Mouse (Mus musculus) lung, postnatal 25 days (tissue): ENCODE measurements around the gene Otop2.

ENCODE experiments used
- DNase-seq: peaks from one replicate; pipeline ENCODE4 v3.0.0; 2022; ENCODE audit warnings: low spot score

Otop2 gene

DNA sequence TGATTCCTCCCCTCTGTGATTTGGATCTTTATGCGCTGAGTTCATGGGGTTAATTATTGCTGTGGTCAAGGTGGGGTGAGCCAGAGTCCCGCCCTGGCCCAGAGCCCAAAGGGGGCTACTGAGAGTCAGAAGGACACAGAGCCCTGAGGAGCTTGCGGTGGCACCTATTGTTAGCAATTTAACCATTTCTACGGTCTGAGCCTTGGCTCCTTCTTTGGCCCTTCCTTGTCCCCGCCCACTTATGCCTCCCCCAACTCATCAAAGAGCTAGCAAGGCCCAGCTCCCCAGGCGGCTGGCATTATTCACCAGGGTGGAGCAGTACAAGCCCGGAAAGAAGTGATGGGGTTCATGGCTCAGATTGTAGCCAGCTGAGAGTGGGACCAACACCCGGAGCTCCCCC lies at the start of gene Otop2:
TSS of gene Otop2 (plus strand) at position 301 of the 400 bp plus-strand sequence.
- DNase-seq = no peak

DNA sequence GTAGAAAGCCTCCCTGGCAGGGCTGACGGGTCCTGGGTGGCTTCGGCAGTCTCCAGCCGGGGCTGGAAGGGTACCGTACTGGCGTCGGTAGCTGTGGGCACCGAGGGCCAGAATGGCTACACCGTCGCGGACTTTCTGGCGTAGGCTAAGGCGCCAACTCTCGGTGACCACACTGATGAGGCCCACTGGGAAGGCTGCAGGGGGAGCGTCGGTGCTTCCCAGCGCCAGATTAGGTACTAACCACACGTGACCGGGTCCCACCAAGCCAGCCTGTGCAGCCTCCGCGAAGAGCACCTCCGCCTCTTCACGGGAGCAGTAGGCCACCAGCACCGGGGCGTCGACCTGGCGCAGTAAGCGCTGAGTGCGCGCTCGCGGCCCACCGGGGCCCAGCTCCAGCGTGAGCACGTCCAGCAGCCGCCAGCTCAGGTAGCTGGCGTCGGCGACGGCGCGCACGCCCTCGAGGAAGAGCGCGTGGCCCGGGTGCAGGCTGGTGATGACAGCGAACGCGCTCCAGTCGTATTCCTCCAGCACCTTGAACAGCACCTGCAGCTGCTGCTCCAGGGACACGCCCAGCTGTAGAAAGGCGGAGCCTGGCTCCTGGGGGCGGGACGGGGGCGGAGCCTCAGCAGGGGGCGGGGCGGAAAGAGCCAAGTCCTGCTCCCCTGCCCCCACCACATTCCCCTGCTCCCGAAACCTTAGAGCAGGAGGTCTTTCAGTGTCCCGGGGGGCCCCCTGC lies 49.0 kb upstream of the Otop2 start:
- no peak for DNase-seq

DNA sequence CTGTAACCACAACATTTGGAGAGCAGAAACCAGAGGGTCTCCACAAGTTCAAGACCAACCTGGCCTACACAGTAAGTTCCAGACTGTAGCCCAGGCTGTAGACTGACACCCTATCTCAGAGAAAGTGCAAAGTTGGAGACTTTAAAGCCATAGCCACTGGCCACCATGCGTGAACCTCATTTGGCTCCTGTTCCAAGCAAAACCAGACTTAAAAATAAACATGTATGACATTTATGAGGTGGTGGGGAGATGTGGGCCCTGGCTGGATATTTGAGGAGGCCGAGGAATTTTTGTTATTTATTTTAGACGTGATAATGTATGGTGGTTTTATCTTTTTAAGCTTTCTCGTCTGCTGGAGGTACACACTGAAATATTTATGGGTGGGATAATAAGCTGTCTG lies 47.8 kb upstream of the Otop2 start:
- no peak for DNase-seq

DNA sequence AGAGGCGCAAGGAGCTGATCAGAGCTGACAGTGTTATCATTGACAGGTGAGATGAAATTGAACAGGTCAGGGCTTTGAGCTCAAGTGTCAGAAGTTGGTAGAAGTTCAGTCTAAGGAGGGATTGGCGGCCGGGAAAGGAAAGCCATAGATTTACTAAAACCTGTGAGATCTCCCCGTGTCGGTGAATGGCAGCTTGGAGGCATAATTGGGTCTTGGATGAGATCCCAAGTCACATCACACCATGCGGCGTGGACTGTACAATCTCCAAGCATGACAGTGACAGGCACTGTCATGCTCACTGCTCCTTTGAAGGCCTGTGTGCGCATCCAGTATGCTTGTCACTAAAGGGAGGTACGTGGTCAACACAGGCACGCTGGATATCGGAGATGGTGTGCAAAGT lies 44.0 kb upstream of the Otop2 start:
- DNase-seq = no peak

DNA sequence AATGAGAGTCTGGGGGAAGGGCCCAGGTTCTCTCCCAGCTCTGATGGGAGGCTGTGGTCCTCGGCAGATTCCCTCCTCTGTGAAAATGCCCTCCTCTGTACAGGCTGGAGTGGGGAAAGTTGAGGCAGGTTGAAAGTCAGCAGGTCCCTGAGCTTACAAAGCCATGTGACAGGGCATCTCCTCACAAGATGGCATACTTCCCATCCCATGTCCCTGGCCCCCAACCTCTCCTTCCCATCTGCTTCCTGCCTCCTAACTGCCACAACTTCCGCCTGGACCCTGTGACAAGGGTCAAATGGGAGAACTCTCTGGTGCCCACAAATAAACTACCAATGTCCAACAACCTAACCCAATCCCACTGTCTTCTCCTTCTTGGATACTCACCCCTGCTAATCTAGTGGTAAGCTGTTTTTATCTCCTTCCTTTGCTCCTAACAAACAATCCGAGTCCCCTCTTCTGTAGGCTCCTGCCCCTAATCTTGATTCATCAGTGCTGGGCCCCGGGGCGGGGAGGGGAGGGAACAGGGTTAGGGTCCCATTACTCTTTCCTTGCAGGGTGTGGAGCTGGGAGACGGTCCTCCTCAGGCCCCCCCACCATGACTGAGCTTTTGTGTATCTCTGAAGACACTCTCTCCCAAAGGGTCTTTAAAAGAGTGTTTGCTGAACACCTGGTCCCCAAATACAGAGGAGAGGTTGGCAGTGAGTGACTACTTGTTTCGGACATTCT lies 42.7 kb upstream of the Otop2 start:
- no peak for DNase-seq

DNA sequence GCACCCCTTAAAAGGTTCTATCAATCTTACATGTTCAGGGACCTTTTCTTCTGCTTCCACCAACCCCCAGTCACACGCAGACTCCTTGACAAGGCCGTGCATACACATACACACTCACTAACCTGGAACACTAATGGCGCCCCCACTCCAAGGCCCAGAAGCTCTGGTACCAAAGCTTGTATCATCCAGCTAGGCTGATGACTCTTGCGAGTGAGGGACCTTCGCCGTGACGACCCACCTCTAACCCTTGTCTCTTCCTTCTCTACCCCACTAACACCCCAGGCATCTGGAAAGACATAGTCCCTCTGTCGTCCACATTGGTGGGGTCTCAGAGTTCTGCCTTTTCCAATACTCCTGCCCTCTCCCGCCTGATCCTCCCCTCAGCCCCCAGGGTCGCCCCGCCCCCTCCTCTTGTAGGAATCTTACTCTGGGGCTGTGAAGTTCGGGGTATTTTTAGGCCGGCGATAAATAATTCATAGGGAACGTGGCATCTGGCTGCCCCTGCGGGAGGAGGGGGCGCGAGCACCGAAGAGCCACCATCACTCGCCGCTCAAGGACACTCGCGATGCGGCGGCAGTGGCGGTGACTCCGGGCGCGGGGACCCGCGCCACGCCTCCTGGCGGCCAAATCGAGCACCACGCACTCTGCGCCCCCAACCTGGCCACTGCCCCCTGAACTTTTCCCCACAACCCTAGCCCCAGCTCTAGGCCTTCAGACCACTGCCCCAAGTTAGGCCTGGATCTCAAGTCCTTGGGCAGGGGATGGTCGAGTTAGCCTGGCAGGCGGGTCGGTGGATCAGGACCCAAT lies 41.9 kb upstream of the Otop2 start:
- DNase-seq = no peak

DNA sequence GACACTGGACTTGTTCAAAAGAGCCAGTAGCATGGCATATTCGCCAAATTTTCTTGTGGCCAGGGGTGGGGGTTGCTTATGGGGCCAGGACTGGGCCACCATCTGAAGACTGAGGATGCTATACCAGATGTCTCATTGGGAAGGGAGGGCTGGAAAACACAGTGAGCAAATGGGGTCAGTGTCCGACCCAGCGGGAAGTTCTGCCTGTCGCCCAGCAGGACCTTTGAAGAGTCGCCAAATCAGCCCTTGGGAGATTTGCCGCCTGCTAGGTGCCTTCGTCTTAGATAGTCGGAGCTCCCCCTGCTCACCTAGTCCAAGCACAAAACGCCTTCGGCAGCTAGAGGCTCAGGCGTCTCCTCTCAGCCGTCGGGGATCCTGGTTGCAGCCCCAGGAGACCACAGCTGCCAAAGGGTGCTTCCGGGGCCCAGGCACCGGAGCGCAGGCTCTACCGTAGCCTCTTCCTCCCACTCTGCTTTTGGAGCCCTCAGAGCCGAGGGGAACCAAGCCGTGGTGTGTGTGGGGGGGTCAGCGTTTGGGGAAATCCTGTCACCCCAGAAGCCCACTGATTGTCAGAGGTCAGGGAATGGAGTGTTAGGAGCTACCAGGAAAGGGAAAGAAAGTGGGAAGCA lies 41.1 kb upstream of the Otop2 start:
- DNase-seq = no peak

DNA sequence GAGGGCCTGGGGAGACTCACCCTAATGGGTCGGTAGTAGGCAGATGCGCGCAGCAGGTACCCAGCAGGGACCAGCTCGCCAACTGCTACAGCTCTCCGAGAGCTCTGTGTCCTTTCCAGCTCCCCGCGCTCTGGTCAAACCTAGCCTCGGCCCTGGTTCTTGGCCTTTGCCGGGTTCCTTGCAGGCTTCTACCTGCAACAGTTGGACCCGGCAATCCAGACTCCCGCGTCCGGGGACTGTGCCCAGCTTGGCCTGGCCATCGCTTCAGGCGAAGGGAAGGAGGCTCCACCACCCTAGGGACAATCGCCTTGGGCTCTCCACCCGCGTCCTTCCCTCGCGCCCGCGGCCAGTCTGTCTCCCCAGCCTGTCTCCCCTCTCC lies 40.6 kb upstream of the Otop2 start:
- DNase-seq = no peak

DNA sequence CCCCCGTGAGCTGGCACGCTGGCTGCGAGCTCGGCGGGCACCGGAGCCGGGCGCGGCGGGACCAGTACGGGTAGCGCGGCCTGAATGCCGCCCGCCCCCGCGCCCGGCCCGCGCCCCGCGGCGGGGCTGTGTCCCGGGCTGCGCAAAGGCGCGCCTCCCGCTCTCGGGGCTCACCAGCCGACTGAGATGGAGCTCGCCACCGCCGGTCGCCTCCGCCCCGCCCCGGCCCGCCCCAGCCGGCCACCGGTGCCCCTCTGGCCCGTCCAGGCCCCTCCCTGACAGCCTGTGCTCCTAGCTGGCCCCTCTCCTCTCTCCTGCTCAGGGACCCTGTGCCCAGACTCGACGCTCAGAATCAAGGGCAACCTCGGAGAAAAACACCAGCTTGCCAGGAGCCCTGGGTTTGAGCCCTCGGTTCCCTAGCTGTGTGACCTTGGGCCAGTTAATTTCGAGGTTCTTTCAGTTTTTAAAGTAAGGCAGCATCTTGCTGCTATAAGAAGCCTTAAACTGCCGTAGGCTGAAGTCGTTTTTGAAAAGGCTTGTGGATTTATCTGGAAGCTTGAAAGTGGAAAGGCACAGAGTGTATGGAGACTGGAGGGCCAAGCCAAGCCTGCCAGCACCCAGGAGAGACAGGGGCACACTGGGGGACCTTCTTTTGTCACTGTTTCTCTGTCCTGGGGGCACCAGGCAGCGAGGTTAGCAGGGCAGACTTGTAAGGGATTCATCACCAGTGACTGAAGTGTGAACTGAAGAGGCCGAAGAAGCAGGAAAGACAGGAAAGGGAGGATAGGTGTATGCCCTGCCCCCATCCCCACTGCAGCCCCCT lies 39.7 kb upstream of the Otop2 start, which contains the start of gene Grin2c:
TSS of gene Grin2c (minus strand) at position 183 of the 823 bp plus-strand sequence.
- no peak for DNase-seq

DNA sequence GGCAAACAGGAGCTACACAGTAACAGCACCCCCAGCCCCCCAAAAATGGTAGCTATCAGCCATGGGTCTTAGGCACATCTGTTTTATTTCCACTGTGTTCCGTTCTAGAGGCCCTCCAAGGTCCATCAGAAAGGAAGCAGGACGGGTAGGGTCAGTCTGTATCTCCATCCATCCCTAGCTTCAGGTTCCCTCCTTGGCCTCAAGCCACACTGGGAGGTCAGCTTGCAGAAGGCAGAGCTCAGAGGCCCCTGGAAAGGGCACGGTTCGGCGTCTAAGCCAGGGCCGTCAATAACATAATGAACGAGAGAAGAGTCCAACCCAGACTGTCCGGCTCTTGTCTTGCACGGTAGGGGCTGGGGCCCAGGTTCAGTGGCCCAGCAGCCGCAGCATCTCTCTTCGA lies 39.0 kb upstream of the Otop2 start:
- DNase-seq = no peak

DNA sequence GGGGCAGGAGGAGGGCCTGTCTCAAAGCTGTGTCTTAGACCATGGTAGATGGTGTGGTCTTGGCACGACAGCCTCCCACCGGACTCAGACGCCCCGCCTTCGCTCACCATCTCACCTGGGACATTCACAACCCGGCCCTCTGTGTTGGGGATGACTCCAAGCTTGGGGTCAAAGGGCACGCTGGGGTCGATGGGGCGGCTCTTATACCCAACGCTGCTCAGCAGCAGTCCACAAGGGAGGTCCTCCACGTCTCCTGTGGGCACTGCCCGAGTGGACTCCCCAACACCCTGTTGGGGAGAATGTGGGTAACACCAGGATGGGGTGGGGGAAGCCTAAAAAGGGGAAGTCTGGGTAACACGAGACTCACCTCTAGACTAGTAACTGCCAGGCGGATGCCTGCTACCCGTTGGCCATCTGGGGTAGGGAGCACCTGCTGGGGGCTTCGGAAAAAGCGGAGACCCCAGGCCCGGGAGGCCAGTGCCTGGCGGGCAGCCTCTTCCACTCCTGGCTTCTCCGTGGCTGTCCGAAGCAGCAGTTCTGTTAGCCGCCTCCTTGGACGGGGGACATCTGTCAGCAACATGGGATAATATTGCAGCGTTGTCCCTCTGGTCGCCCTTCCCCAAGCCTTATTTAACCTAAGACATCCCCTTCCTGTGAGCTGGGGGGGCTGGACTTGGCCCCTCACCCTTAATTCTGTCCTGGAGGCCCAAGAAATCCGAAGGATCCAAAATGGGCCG lies 37.5 kb upstream of the Otop2 start:
- no peak for DNase-seq

DNA sequence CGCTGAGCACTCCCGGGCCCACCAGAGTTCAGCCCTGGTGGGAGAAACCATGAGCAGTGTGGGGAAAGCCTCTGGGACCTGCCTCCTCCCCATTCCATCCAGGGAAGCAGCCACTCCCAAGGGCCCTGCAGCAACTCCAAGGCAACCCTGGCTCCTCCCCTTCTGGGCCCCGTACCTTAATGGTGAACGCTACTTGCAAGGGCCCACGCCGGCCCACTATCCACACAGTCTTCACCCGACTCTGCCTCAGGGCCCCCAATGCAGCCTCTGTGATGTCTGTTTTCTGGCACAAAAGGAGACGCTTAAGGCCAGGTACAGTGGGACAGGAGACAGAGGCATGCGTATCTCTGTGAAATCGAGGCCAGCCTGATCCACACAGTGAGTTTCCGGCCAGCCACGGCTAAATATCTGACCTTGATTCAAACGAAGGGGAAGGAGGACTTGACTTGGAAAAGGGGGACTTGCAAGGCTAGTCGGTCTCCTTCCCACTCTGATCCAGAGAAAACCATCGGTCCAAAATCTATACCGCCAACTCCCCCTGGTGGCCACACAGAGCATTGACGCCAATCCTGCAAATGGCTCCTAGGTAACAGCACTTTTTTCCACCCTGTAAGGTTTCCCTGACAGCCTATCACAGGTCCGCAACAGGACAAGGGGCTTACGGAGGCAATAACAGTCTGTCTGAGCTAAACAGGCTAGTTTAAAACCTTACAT lies 36.7 kb upstream of the Otop2 start:
- DNase-seq = peak; percentile 76

DNA sequence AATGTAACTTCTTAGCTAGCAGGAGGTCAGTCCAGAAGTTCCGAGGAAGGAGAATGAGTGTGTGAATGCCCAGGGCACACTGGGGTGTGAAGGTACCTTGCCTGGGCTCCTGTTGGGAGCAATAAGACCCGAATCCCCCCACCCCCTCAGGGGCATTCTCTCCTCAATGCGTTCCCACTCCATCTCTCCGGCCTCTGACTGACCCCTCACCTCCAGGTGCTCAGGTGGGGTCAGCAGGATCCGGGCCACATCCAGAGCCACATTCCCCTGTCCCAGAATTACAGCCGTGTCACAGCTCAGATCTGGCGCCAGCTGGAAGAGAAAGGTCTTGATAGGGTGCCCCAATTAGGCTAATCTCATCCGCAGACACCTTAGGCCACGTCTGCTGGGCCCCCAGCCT lies 35.9 kb upstream of the Otop2 start:
- DNase-seq = no peak

DNA sequence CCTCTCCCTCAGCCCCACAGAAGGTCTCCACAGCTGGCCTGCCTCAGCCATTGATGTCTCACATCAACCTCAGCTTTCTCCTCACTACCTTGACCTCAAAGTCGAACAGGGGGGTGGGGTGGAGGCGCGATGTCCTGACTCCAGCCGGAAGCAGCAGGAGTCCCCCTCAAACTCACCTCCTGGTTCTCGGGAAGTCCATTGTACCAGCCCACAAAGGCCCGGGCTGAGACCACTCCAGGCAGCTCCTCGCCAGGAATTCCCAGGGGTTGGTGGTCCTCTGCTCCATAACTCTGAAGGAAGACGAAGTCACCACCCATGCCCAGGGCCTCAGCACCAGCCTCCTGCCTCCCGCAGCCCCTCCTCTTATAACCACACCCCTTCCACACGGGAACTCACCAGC lies 35.5 kb upstream of the Otop2 start:
- no peak for DNase-seq

DNA sequence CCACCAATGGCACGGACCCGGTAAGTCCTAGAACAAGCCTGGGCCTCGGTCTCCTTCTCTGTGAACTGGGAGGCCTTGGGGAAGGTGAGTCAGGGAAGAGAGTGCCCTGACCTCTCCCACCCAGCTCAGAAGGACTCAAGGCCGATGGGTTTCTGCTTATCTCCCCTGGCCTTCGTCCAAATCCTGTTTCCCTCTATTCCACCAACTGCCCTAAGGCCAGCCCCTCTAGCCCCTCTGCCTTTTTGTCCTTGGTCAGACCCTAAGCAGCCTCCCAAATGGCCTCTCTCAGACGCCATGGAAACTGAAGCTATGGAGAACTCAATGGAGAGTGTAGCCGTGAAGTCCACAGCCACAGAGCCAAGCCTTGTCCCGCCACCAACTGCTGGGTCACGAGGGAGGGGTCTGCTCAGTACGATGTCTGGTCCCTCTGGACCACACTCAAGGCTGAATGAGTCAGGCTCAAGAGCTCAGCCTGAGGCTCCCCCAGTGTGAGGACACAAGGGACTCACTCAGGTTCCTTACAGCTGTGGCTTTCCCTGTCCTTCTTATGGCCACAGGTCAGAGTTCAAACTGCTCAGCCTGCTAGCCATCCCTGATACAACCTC lies 34.0 kb upstream of the Otop2 start:
- no peak for DNase-seq

DNA sequence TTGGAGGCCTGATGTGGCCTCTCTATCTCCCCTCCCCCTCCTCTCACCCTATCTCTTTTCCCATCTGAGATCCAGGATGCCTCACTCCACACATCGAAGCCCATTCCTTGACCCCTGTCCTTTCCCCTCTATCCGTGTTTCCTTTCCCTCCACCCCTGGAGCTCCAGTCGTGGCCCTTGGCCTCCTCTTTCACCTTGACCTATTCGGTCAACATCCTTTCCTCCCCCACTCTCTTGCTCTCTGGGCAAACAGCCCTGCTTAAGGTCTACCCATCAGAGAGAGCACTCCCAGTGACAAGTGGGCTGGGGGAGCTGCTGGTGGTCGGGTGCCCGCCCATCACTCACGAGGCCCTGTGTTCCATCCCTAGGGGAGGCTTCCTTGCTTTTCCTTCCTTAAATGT lies 33.2 kb upstream of the Otop2 start:
- no peak for DNase-seq

DNA sequence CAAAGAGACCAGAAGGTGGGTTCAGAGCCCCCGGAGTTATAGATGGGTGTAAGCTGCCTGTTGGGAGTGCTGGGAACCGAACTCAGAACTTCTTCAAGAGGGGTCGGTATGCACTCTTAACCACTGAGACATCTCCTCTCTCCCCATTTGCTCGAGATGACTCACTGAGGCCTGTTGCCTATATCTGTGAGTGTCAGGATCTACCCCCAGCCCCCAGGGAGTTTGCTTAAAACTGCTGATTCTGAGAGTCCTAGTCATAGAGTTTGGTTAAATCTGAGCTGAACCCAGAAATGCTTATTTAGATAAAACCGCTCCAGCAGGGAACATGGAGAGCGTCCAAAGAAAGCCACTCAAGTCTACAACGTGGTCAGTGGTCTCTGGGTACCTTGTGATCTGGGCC lies 32.8 kb upstream of the Otop2 start:
- no peak for DNase-seq

DNA sequence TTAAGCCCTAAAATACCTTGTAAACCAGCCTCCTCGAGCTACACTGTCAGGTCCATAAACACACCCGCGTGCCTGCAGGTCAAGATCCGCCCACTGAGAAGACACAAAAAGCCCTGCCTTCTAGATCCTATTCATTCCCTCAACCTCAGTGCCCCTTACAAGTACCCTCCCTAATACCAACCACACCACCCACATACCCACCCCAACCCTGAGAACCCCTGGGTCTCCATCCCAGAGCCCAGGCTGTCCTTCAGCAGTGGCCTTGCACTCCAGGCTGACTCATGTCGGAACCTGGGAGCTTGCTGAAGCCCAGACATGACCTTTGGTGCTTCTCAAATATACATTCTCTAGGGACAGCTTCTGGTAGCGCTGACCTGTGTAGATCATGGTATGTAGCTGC lies 32.2 kb upstream of the Otop2 start:
- no peak for DNase-seq

DNA sequence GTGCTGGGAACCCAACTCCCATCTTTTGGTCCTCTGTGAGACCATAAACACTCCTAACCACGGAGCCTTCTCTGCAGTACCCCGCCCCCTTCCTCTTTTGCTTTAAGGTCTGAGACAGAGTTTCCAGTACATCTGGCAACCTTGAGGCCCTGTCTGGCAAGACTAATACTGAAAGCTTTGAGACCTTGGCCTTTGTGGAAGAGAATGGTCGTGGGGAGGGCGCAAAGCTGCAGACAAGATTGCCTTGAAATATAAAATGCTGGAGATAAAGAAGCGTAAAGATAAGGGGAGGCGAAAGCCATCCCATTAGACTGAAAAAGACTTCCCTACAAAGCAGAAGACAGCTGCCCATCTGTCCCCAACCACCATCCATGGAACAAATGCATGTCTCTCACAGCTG lies 31.5 kb upstream of the Otop2 start:
- DNase-seq = no peak

DNA sequence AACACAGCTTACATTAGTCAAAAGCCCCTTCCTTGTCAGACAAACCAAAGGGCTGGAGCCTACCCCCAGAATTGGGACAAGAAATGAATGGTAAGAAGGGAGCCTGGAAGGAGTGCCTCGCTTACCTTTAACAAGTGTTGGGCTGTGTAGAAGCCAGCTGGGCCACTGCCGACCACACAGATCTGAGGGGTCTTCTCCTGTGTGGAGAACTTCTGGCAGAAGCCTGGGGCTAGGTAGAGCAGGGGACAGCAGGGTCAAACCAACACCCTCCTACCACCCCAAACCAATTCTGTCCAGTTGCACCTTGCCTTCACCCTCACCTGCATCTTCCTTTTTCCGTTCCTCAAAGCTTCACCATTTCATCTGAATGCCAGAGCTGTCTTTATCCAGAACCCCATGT lies 31.0 kb upstream of the Otop2 start:
- DNase-seq = no peak
